Mouse (Mus musculus) inflammation-experienced regulatory T-cells, adult 16 weeks (primary cell): ENCODE data around the gene Zbtb21. TPM values are rescaled to one million over a fixed set of nuclear protein-coding genes. Genes with fewer than 3 reads are reported as not detected.

Experiments used
- polyA plus RNA-seq: library from polyadenylated mRNA; unstranded; fragments of 100-300 nt; shearing (Covaris generic); gene quantifications from one replicate; pipeline ENCODE4 v1.2.1, GENCODE M21; 2017

Zbtb21 gene
- 18.7 TPM for polyA plus RNA-seq

GRCm38 (mm10) chr16:97962151-97962948 lies at the start of gene Zbtb21, which contains the start of gene C2cd2:
TSS of gene Zbtb21 (minus strand) at chr16:97962622.
TSS of gene C2cd2 (minus strand) at chr16:97962598.

DNA sequence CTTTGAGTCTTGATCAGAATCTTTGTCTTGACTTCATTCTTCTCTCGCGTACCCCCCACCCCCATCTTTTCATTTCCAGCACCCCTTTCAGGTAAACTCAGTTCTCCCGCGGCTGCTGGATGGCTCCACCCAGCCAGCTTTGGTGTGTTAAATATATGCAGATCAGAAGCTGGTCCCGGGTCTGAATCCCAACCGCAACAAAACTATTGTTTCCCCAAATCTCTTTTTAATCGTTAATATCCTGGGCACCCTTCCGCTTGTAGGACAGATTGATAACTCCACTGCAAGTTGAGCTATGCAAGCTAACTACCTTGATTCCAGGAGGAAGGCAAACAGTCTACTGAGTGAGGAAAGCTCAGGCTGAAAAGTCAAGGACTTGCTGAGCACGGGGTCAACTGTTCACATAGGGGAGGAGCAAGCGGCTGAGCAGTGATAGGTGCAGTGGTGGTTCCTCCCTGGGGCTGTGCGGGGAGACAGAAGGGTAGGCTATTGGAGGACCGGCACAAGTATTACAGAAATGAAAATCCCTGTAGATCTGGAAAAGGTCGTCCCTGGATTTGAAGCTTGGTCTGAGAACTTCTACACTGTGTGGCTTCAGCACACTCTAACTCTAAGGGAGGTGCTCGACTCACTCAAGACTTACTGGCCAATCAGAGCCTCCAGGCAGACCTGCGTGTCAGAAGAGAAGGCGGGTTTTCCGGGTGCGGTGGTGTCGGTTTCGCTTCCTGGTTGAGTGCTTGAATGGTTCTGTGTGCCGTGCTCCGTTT lies 34.4 kb upstream of the Zbtb21 start, which contains the start of gene B230307C23Rik:
B230307C23Rik (plus strand) TSS at position 700 of the 767 bp plus-strand sequence.

Other genes with a start within 250 kb of the Zbtb21 start
- 0.79 TPM for gene Ripk4, start 198.8 kb downstream of the Zbtb21 start, polyA plus RNA-seq
- gene Prdm15, start 110.8 kb downstream of the Zbtb21 start, polyA plus RNA-seq = 28.8 TPM
- gene C2cd2, start within 50 bp of the Zbtb21 start, polyA plus RNA-seq = 11.2 TPM
- gene B230307C23Rik, start 34.7 kb upstream of the Zbtb21 start, polyA plus RNA-seq = 34.3 TPM
- gene A630089N07Rik, start 119.8 kb upstream of the Zbtb21 start, polyA plus RNA-seq = 23.9 TPM